In genomic region chr19:6969291-6969664, GRCm38 (mm10) we compare ENCODE assay signal across 8 mouse cellular contexts. TPM values are rescaled to one million over a fixed set of nuclear protein-coding genes. Genes with fewer than 3 reads are reported as not detected.
DNase-seq lines count a peak whose midpoint lies in the region; ATAC-seq and TF ChIP-seq lines count a peak whose summit lies in the region.

No protein-coding gene starts in this region.

- dilution Hi-C loops in CH12.LX (cut with MboI; ENCODE audit: extremely low pct_ligation_motif_present, extremely low pct_unique_long_range_greater_than_20kb, low sequenced_read_pairs) = no loop called here

- H3K4me2 ChIP-seq in CH12.LX (ENCODE audit: insufficient read depth, low read depth, poor library complexity, severe bottlenecking) = peak overlapping the region; percentile 21
- H3K4me2 ChIP-seq in forebrain, embryonic 16.5 days (ENCODE audit: low read length) = peak overlapping the region; percentile 47
- peak overlapping the region; percentile 93 for H3K4me2 ChIP-seq in liver, embryonic 16.5 days (ENCODE audit: low read depth, low read length)

- no peak for ATAC-seq in forebrain, embryonic 16.5 days
- ATAC-seq in liver, embryonic 16.5 days (ENCODE audit: low read depth) = no peak; the same call in 1 of the 2 replicates

- peaks cover 28% of the 10 kb centered on the region for H3K36me3 ChIP-seq in heart, embryonic 10.5 days
- peaks cover 9 to 26% of the 10 kb centered on the region in 2 experiments for H3K36me3 ChIP-seq in CH12.LX (replicated peaks in 1 of 2; ENCODE audit: control insufficient read depth in 1 of 2, insufficient read depth in 1 of 2, low read length in 1 of 2)
- no peaks in the 10 kb centered on the region for H3K36me3 ChIP-seq in forebrain, embryonic 16.5 days (ENCODE audit: control insufficient read depth, insufficient read depth)
- H3K36me3 ChIP-seq in liver, embryonic 16.5 days (ENCODE audit: control insufficient read depth, insufficient read depth) = 0 out of 2 replicates have a peak, but pooled peaks cover 2% of the 10 kb centered on the region

- no peaks in the 10 kb centered on the region for H3K9me3 ChIP-seq in heart, embryonic 10.5 days
- H3K9me3 ChIP-seq in CH12.LX (replicated peaks; ENCODE audit: low read length) = no peaks in the 10 kb centered on the region
- no peaks in the 10 kb centered on the region for H3K9me3 ChIP-seq in forebrain, embryonic 16.5 days (ENCODE audit: control insufficient read depth, low read length)
- H3K9me3 ChIP-seq in liver, embryonic 16.5 days (replicated peaks; ENCODE audit: control insufficient read depth, low read length) = no peaks in the 10 kb centered on the region

- H3K4me1 ChIP-seq in heart, embryonic 10.5 days = peaks cover 59% of the 10 kb centered on the region
- peaks cover 9 to 49% of the 10 kb centered on the region in 2 experiments for H3K4me1 ChIP-seq in CH12.LX (ENCODE audit: control insufficient read depth in 1 of 2, insufficient read depth in 2 of 2)
- H3K4me1 ChIP-seq in forebrain, embryonic 16.5 days (replicated peaks; ENCODE audit: control insufficient read depth, insufficient read depth, low read length) = peaks cover 16% of the 10 kb centered on the region
- H3K4me1 ChIP-seq in liver, embryonic 16.5 days (ENCODE audit: control insufficient read depth, low read depth, low read length) = peaks cover 36% of the 10 kb centered on the region

- no peak for DNase-seq in heart, embryonic 10.5 days (ENCODE audit: low spot score)
- DNase-seq in heart, postnatal 4 days = no peak
- no peak for DNase-seq in CH12.LX (ENCODE audit: extremely low read depth)
- no peak for DNase-seq in adrenal gland, postnatal 4 days (ENCODE audit: low spot score in 2 of 2)
- DNase-seq in ovary, postnatal 36 days (ENCODE audit: low spot score) = no peak
- DNase-seq in urinary bladder, postnatal 10 days (ENCODE audit: low spot score) = no peak

- no peak for TF ChIP-seq POLR2A in CH12.LX (IDR thresholded peaks at IDR 0.05; ENCODE audit: low read depth, low read length)

- peak overlapping the region; percentile 69; the same call in 1 of the 2 replicates for H3K9ac ChIP-seq in CH12.LX (ENCODE audit: insufficient read depth, low read depth)
- H3K9ac ChIP-seq in forebrain, embryonic 16.5 days (replicated peaks; ENCODE audit: low read depth, low read length) = peak overlapping the region; percentile 57
- H3K9ac ChIP-seq in liver, embryonic 16.5 days (ENCODE audit: low read depth, low read length) = peak overlapping the region; percentile 78

- WGBS in heart, embryonic 10.5 days = 2% methylated on average over 20 of the region's 20 CpGs
- under 1% methylated on average over 20 of the region's 20 CpGs for WGBS in forebrain, embryonic 16.5 days
- under 1% methylated on average over 20 of the region's 20 CpGs for WGBS in liver, embryonic 16.5 days (ENCODE audit: insufficient replicate concordance)

- no peak for TF ChIP-seq CTCF in CH12.LX (conservative IDR thresholded peaks at IDR 0.05 in 1 of 2, IDR thresholded peaks at IDR 0.05 in 1 of 2; ENCODE audit: low read depth in 2 of 2, low read length in 2 of 2)

- peak overlapping the region; percentile 89 for H3K27ac ChIP-seq in heart, embryonic 10.5 days
- H3K27ac ChIP-seq in CH12.LX (ENCODE audit: insufficient read depth, low read depth) = no peak overlapping the region
- no peak overlapping the region for H3K27ac ChIP-seq in forebrain, embryonic 16.5 days (ENCODE audit: low read length)
- H3K27ac ChIP-seq in liver, embryonic 16.5 days (ENCODE audit: low read length) = no peak overlapping the region

- in situ Hi-C loops in CH12.LX (cut with MboI; ENCODE audit: low pct_ligation_motif_present, low pct_unique_long_range_greater_than_20kb, low sequenced_read_pairs) = no loop called here

- no peak for TF ChIP-seq RAD21 in CH12.LX (IDR thresholded peaks at IDR 0.05; ENCODE audit: low read depth, low read length)

- H3K79me2 ChIP-seq in CH12.LX (replicated peaks; ENCODE audit: control insufficient read depth, extremely low read depth, insufficient read depth, poor library complexity, severe bottlenecking) = no peaks in the 10 kb centered on the region

- H3K27me3 ChIP-seq in heart, embryonic 10.5 days (ENCODE audit: insufficient read depth, poor library complexity, severe bottlenecking) = no peaks in the 10 kb centered on the region
- peaks cover 3% of the 10 kb centered on the region for H3K27me3 ChIP-seq in CH12.LX (replicated peaks)
- H3K27me3 ChIP-seq in forebrain, embryonic 16.5 days (replicated peaks; ENCODE audit: control insufficient read depth, insufficient read depth, low read length) = peaks cover 15% of the 10 kb centered on the region; the same call in 1 of the 2 replicates
- peaks cover 5% of the 10 kb centered on the region for H3K27me3 ChIP-seq in liver, embryonic 16.5 days (ENCODE audit: control insufficient read depth, insufficient read depth, low read depth, low read length)

- peak overlapping the region; percentile 76 for H3K4me3 ChIP-seq in heart, embryonic 10.5 days
- peak overlapping the region; percentile 39 to 80 (median 70) for H3K4me3 ChIP-seq in CH12.LX (replicated peaks in 1 of 3; ENCODE audit: low read depth in 2 of 3, low read length in 2 of 3, poor library complexity in 1 of 3)
- H3K4me3 ChIP-seq in forebrain, embryonic 16.5 days (replicated peaks; ENCODE audit: low read length) = peak overlapping the region; percentile 42
- peak overlapping the region; percentile 70 for H3K4me3 ChIP-seq in liver, embryonic 16.5 days (ENCODE audit: low read depth, low read length)

- no peak for TF ChIP-seq EP300 in CH12.LX (IDR thresholded peaks at IDR 0.05; ENCODE audit: low read length)

TF ChIP-seq in CH12.LX, 34 proteins besides CTCF, POLR2A, EP300 and RAD21 (continues in another document):
- TF ChIP-seq MAFK (IDR thresholded peaks at IDR 0.05; ENCODE audit: insufficient replicate concordance, low read length) (no peak), CHD2 (IDR thresholded peaks at IDR 0.05; ENCODE audit: low read length) (no peak), TCF12 (IDR thresholded peaks at IDR 0.05; ENCODE audit: low read depth, low read length) (no peak), MAX (IDR thresholded peaks at IDR 0.05; ENCODE audit: low read length) (no peak), SIN3A (IDR thresholded peaks at IDR 0.05; ENCODE audit: low read length) (no peak), JUND (conservative IDR thresholded peaks at IDR 0.05; ENCODE audit: low read depth, low read length) (no peak), ZMIZ1 (IDR thresholded peaks at IDR 0.05; ENCODE audit: low read depth, low read length) (no peak), POLR2AphosphoS2 (IDR thresholded peaks at IDR 0.05; ENCODE audit: low read depth, low read length) (no peak), ETS1 (conservative IDR thresholded peaks at IDR 0.05; ENCODE audit: low read depth, low read length) (no peak), GABPA (IDR thresholded peaks at IDR 0.05; ENCODE audit: insufficient replicate concordance, low read depth, low read length) (no peak)

RNA-seq across cellular contexts. Expression of gene Ppp1r14b, which starts 5.5 kb away (rescaled TPM):
- 169 and 191 TPM in 2 replicates for polyA plus RNA-seq in heart, embryonic 10.5 days (2016; fragmentation: Nextera tagmentation; extraction: Ambion mirVana)
- 100 to 1,000 TPM; 243 to 246 TPM for total RNA-seq in heart, postnatal 4 days (2021)
- total RNA-seq in CH12.LX (2012; rRNA removed) (256 and 329 TPM in 2 replicates), CH12.LX (2014; rRNA removed) (151 and 167 TPM in 2 replicates)
- 179 and 241 TPM in 2 replicates for polyA plus RNA-seq in CH12.LX (2012; ENCODE audit: insufficient read length, low read depth)
- 132 and 140 TPM in 2 replicates for polyA plus RNA-seq in forebrain, embryonic 16.5 days (2015; fragmentation: Nextera tagmentation; extraction: Ambion mirVana)
- polyA plus RNA-seq in liver, embryonic 16.5 days (2015; fragmentation: Nextera tagmentation; extraction: Ambion mirVana) = 15.9 and 17.4 TPM in 2 replicates
- 100 to 1,000 TPM; 292 to 312 TPM for total RNA-seq in adrenal gland, postnatal 4 days (2021)

RNA-seq across cellular contexts. Expression of gene Plcb3, which starts 7.0 kb away (rescaled TPM):
- 26.1 and 31.9 TPM in 2 replicates for polyA plus RNA-seq in heart, embryonic 10.5 days (2016; fragmentation: Nextera tagmentation; extraction: Ambion mirVana)
- 10 to 100 TPM; 17.4 to 19.9 TPM for total RNA-seq in heart, postnatal 4 days (2021)
- 6.4 and 7.5 TPM in 2 replicates for total RNA-seq in CH12.LX (2012; rRNA removed)
- total RNA-seq in CH12.LX (2014; rRNA removed) = 3.0 and 4.1 TPM in 2 replicates
- 7.8 and 8.2 TPM in 2 replicates for polyA plus RNA-seq in CH12.LX (2012; ENCODE audit: insufficient read length, low read depth)
- 11.5 and 12.3 TPM in 2 replicates for polyA plus RNA-seq in forebrain, embryonic 16.5 days (2015; fragmentation: Nextera tagmentation; extraction: Ambion mirVana)
- polyA plus RNA-seq in liver, embryonic 16.5 days (2015; fragmentation: Nextera tagmentation; extraction: Ambion mirVana) = 4.8 and 6.6 TPM in 2 replicates
- 10 to 100 TPM; 63.7 to 66.2 TPM for total RNA-seq in adrenal gland, postnatal 4 days (2021)

RNA-seq across cellular contexts. Expression of gene Fkbp2, which starts 11.0 kb away (rescaled TPM):
- 110 and 131 TPM in 2 replicates for polyA plus RNA-seq in heart, embryonic 10.5 days (2016; fragmentation: Nextera tagmentation; extraction: Ambion mirVana)
- total RNA-seq in heart, postnatal 4 days (2021) = 10 to 100 TPM; 23.5 to 26.6 TPM
- 44.6 and 50.4 TPM in 2 replicates for total RNA-seq in CH12.LX (2012; rRNA removed)
- total RNA-seq in CH12.LX (2014; rRNA removed) = 17.6 and 20.7 TPM in 2 replicates
- 87.0 and 97.7 TPM in 2 replicates for polyA plus RNA-seq in CH12.LX (2012; ENCODE audit: insufficient read length, low read depth)
- 73.8 and 101 TPM in 2 replicates for polyA plus RNA-seq in forebrain, embryonic 16.5 days (2015; fragmentation: Nextera tagmentation; extraction: Ambion mirVana)
- 91.1 and 101 TPM in 2 replicates for polyA plus RNA-seq in liver, embryonic 16.5 days (2015; fragmentation: Nextera tagmentation; extraction: Ambion mirVana)
- total RNA-seq in adrenal gland, postnatal 4 days (2021) = 10 to 100 TPM; 61.6 to 66.4 TPM

RNA-seq across cellular contexts. Expression of gene Vegfb, which starts 18.2 kb away (rescaled TPM):
- 53.0 and 94.1 TPM in 2 replicates for polyA plus RNA-seq in heart, embryonic 10.5 days (2016; fragmentation: Nextera tagmentation; extraction: Ambion mirVana)
- total RNA-seq in heart, postnatal 4 days (2021) = 100 to 1,000 TPM; 263 to 265 TPM
- total RNA-seq in CH12.LX (2012; rRNA removed) (12.9 and 13.2 TPM in 2 replicates), CH12.LX (2014; rRNA removed) (3.2 and 3.5 TPM in 2 replicates)
- polyA plus RNA-seq in CH12.LX (2012; ENCODE audit: insufficient read length, low read depth) = 28.4 and 35.1 TPM in 2 replicates
- 42.5 and 44.6 TPM in 2 replicates for polyA plus RNA-seq in forebrain, embryonic 16.5 days (2015; fragmentation: Nextera tagmentation; extraction: Ambion mirVana)
- polyA plus RNA-seq in liver, embryonic 16.5 days (2015; fragmentation: Nextera tagmentation; extraction: Ambion mirVana) = 7.7 and 10.5 TPM in 2 replicates
- total RNA-seq in adrenal gland, postnatal 4 days (2021) = 10 to 100 TPM; 88.6 to 89.2 TPM

RNA-seq across cellular contexts. Expression of gene Dnajc4, which starts 23.1 kb away (rescaled TPM):
- polyA plus RNA-seq in heart, embryonic 10.5 days (2016; fragmentation: Nextera tagmentation; extraction: Ambion mirVana) = 24.6 and 29.5 TPM in 2 replicates
- 10 to 100 TPM; 48.7 to 49.2 TPM for total RNA-seq in heart, postnatal 4 days (2021)
- total RNA-seq in CH12.LX (2012; rRNA removed) = 9.7 and 11.2 TPM in 2 replicates
- 6.2 and 7.5 TPM in 2 replicates for total RNA-seq in CH12.LX (2014; rRNA removed)
- 12.7 and 13.9 TPM in 2 replicates for polyA plus RNA-seq in CH12.LX (2012; ENCODE audit: insufficient read length, low read depth)
- polyA plus RNA-seq in forebrain, embryonic 16.5 days (2015; fragmentation: Nextera tagmentation; extraction: Ambion mirVana) = 18.3 and 23.3 TPM in 2 replicates
- polyA plus RNA-seq in liver, embryonic 16.5 days (2015; fragmentation: Nextera tagmentation; extraction: Ambion mirVana) = 9.9 and 10.5 TPM in 2 replicates
- total RNA-seq in adrenal gland, postnatal 4 days (2021) = 10 to 100 TPM; 35.3 to 37.6 TPM

Comparison
In these comparisons a context has a peak if more than half of its experiments do, and no peak if none do; other contexts are left out.
1. H3K4me2 ChIP-seq: peak in every context shown above with its lines; median percentile 93 in liver, embryonic 16.5 days; 47 in forebrain, embryonic 16.5 days; 21 in CH12.LX.